17 mouse cellular contexts compared by ENCODE assay signal in the genomic region with DNA sequence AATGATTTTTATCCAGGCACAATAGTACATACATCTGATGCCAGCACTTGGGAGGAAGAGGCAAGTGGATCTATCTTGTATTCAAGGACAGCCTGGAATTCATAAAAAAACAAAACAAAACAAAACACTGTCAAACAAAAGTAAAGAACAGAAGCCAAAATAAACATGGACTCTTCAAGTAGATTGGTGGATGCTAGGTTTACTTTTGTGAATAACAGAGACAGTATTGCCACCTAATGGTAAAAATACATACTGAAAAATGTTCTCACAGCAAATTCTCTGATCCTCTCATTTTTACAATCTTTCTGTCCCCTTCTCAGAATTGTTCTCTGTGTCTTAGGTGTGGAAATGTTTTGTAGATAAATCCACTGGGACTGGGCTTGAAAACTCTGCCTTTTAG.
DNase-seq lines count a peak whose midpoint lies in the region; ATAC-seq and TF ChIP-seq lines count a peak whose summit lies in the region.
"Had no signal": no experiment of that assay in that cellular context is flagged by ENCODE, and none has a peak within 500 bp of the region (broad histone marks: within the 10 kb centered on the region; RNA-seq: fewer than 3 reads in every experiment).

No protein-coding gene starts in this region.

- TF ChIP-seq CTCF in forebrain, postnatal 0 days (IDR thresholded peaks at IDR 0.05; ENCODE audit: low read depth) = peak; percentile 49
- peak; percentile 34; the same call in 1 of the 2 replicates for TF ChIP-seq CTCF in liver, adult 2 months (IDR thresholded peaks at IDR 0.05; ENCODE audit: low read depth, low read length)

- no peak for ATAC-seq in forebrain, postnatal 0 days
- no peak for ATAC-seq in forebrain, embryonic 15.5 days (replicated peaks)
- no peak for ATAC-seq in liver, embryonic 12.5 days
- no peak for ATAC-seq in monocyte, adult 5-6 weeks (replicated peaks; ENCODE audit: insufficient number of reproducible peaks, low FRiP score, low TSS enrichment, poor library complexity, severe bottlenecking)

- no peaks in the 10 kb centered on the region for H3K27me3 ChIP-seq in forebrain, postnatal 0 days (ENCODE audit: insufficient read depth, low read length)
- H3K27me3 ChIP-seq in forebrain, embryonic 15.5 days = no peaks in the 10 kb centered on the region
- H3K27me3 ChIP-seq in liver, adult 2 months (ENCODE audit: control insufficient read depth, insufficient read depth, low read length) = no peaks in the 10 kb centered on the region
- no peaks in the 10 kb centered on the region for H3K27me3 ChIP-seq in liver, embryonic 12.5 days (replicated peaks)
- H3K27me3 ChIP-seq: embryonic facial prominence, embryonic 15.5 days; forebrain, embryonic 12.5 days; liver, embryonic 13.5 days had no signal

- H3K4me1 ChIP-seq in forebrain, postnatal 0 days (ENCODE audit: insufficient read depth) = no peaks in the 10 kb centered on the region
- H3K4me1 ChIP-seq in forebrain, embryonic 15.5 days = no peaks in the 10 kb centered on the region
- no peaks in the 10 kb centered on the region for H3K4me1 ChIP-seq in liver, adult 2 months (ENCODE audit: control insufficient read depth, insufficient read depth, low read length)
- no peaks in the 10 kb centered on the region for H3K4me1 ChIP-seq in liver, embryonic 12.5 days
- H3K4me1 ChIP-seq: embryonic facial prominence, embryonic 15.5 days; forebrain, embryonic 12.5 days; liver, embryonic 13.5 days had no signal

- no peaks in the 10 kb centered on the region for H3K9me3 ChIP-seq in forebrain, postnatal 0 days (ENCODE audit: low read length)
- H3K9me3 ChIP-seq in forebrain, embryonic 15.5 days = no peaks in the 10 kb centered on the region
- H3K9me3 ChIP-seq in liver, embryonic 12.5 days (replicated peaks) = no peaks in the 10 kb centered on the region
- H3K9me3 ChIP-seq: embryonic facial prominence, embryonic 15.5 days; forebrain, embryonic 12.5 days; liver, embryonic 13.5 days had no signal

- no peaks in the 10 kb centered on the region for H3K79me2 ChIP-seq in liver, adult 2 months (ENCODE audit: control insufficient read depth, insufficient read depth, low read length)

- H3K27ac ChIP-seq in forebrain, postnatal 0 days (ENCODE audit: low read depth, low read length) = no peak overlapping the region
- H3K27ac ChIP-seq in forebrain, embryonic 15.5 days (replicated peaks) = no peak overlapping the region
- H3K27ac ChIP-seq in liver, adult 2 months (replicated peaks; ENCODE audit: insufficient read depth, low read depth, low read length) = no peak overlapping the region
- no peak overlapping the region for H3K27ac ChIP-seq in liver, embryonic 12.5 days
- H3K27ac ChIP-seq: embryonic facial prominence, embryonic 15.5 days; forebrain, embryonic 12.5 days; liver, embryonic 13.5 days had no signal

- no peak overlapping the region for H3K4me3 ChIP-seq in forebrain, postnatal 0 days (ENCODE audit: low read depth, low read length)
- H3K4me3 ChIP-seq in forebrain, embryonic 15.5 days = no peak overlapping the region
- H3K4me3 ChIP-seq in liver, adult 2 months (ENCODE audit: insufficient read depth, low read depth, low read length) = no peak overlapping the region
- no peak overlapping the region for H3K4me3 ChIP-seq in liver, embryonic 12.5 days
- H3K4me3 ChIP-seq: embryonic facial prominence, embryonic 15.5 days; forebrain, embryonic 12.5 days; liver, embryonic 13.5 days had no signal

- DNase-seq in forebrain, postnatal 0 days = peak; percentile 7
- DNase-seq in liver, adult 2 months (ENCODE audit: extremely low read depth, low read depth, low spot score) = peak; percentile 33
- peak; percentile 39 for DNase-seq in 416B (ENCODE audit: low read depth)
- DNase-seq in brain, adult 2 months (ENCODE audit: low read depth, low spot score) = peak; percentile 3
- DNase-seq in left cerebral cortex, adult 9 months (ENCODE audit: low spot score in 2 of 2) = no peak
- DNase-seq: cerebellum, adult 8-10 months; heart, adult 18-20 months; heart, postnatal 14 days; liver, embryonic 13.5 days; lung, postnatal 36 days; right cerebral cortex, postnatal 4 days had no signal

- H3K36me3 ChIP-seq in forebrain, postnatal 0 days (ENCODE audit: insufficient read depth) = no peaks in the 10 kb centered on the region
- H3K36me3 ChIP-seq in forebrain, embryonic 15.5 days = no peaks in the 10 kb centered on the region
- no peaks in the 10 kb centered on the region for H3K36me3 ChIP-seq in liver, adult 2 months (ENCODE audit: control insufficient read depth, insufficient read depth, low read length)
- no peaks in the 10 kb centered on the region for H3K36me3 ChIP-seq in liver, embryonic 12.5 days
- H3K36me3 ChIP-seq: embryonic facial prominence, embryonic 15.5 days; forebrain, embryonic 12.5 days; liver, embryonic 13.5 days had no signal

- no peak overlapping the region for H3K4me2 ChIP-seq in forebrain, postnatal 0 days (ENCODE audit: low read depth)
- no peak overlapping the region for H3K4me2 ChIP-seq in forebrain, embryonic 15.5 days (replicated peaks)
- no peak overlapping the region for H3K4me2 ChIP-seq in liver, embryonic 12.5 days
- H3K4me2 ChIP-seq: embryonic facial prominence, embryonic 15.5 days; forebrain, embryonic 12.5 days; liver, embryonic 13.5 days; midbrain, embryonic 11.5 days had no signal

- H3K9ac ChIP-seq in forebrain, postnatal 0 days = no peak overlapping the region
- no peak overlapping the region for H3K9ac ChIP-seq in forebrain, embryonic 15.5 days (replicated peaks)
- H3K9ac ChIP-seq in liver, adult 2 months (ENCODE audit: low read depth, low read length) = no peak overlapping the region
- H3K9ac ChIP-seq in liver, embryonic 12.5 days = no peak overlapping the region
- H3K9ac ChIP-seq: embryonic facial prominence, embryonic 15.5 days; forebrain, embryonic 12.5 days; liver, embryonic 13.5 days had no signal

- no peak for TF ChIP-seq POLR2A in liver, adult 2 months (IDR thresholded peaks at IDR 0.05; ENCODE audit: extremely low read depth, insufficient read depth, low read length)

Comparison
In these comparisons a context has a peak if more than half of its experiments do, and no peak if none do; other contexts are left out.
1. DNase-seq: peak in forebrain, postnatal 0 days (single experiment), liver, adult 2 months (single experiment), 416B (single experiment) and brain, adult 2 months (single experiment); none in left cerebral cortex, adult 9 months (0 of 2).